Mouse (Mus musculus) megakaryocyte progenitor cell, adult 5-6 weeks (primary cell): Measurements from ENCODE around the gene Cd5l. TPM values are rescaled to one million over a fixed set of nuclear protein-coding genes. Genes with fewer than 3 reads are reported as not detected.

Source experiments
- ATAC-seq: replicated peaks from 2 replicates; pipeline ENCODE4 v1.8.0; 2016; ENCODE audit warnings: mild to moderate bottlenecking, moderate TSS enrichment, inconsistent platforms; ENCODE audit not compliant: poor library complexity
- total RNA-seq, 2 experiments: library from RNA; stranded (forward) in 1 of 2; stranded (reverse) in 1 of 2; fragments of 157-497, 149-512 nt in 1 of 2; fragments of 200-1000 nt in 1 of 2; gene quantifications; 2 replicates each; pipeline versions ENCODE4 v1.2.3 to v1.2.4; 2015 to 2017

Cd5l gene
- total RNA-seq, 2 experiments from 2014 or later = 0.20 to 0.21 TPM

DNA sequence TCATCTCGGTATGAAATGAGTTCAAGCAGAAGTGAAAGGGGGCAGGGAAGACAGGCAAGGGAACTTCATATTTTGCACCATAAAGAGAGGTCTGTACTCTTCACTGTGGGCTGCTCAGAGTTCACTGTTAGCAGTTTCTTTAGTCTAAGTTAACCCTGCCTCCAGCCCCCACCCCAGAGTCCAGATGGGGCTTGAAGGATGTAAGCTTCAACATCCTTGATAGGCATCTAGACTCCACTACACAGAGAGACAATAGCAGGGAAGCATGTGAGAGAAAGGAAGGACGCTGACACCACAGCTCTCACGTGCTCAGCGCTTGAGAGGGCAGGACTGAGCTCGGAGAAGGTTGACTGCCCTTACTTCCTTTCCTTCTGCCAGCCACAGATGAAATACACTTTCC, 43.6 kb downstream of the Cd5l start:
- peak; percentile 94 for ATAC-seq

GRCm38 (mm10) chr3:87408171-87408570, 50.5 kb downstream of the Cd5l start:
- ATAC-seq = peak; percentile 99

- ATAC-seq = no peak
Measured at GRCm38 (mm10) chr3:87409196-87409935, 51.7 kb downstream of the Cd5l start.

GRCm38 (mm10) chr3:87410605-87411004, 52.9 kb downstream of the Cd5l start:
- no peak for ATAC-seq

GRCm38 (mm10) chr3:87411150-87411549, 53.5 kb downstream of the Cd5l start:
- peak; percentile 71 for ATAC-seq

GRCm38 (mm10) chr3:87420645-87421044, 63.0 kb downstream of the Cd5l start:
- ATAC-seq = no peak

Other genes starting within 250 kb of the Cd5l start
- gene Kirrel, start 183.1 kb upstream of the Cd5l start, total RNA-seq (2015) = not detected in 2 replicates
- not detected in 2 replicates for gene Kirrel, start 183.1 kb upstream of the Cd5l start, total RNA-seq (2017)
- gene Fcrls, start 94.1 kb upstream of the Cd5l start, total RNA-seq (2015) = not detected in 2 replicates
- gene Fcrls, start 94.1 kb upstream of the Cd5l start, total RNA-seq (2017) = 0.67 TPM in 1 of 2 replicates, not detected in the other
- 0.49 and 1.2 TPM in 2 replicates for gene Fcrl1, start 18.5 kb downstream of the Cd5l start, total RNA-seq (2015)
- gene Fcrl1, start 18.5 kb downstream of the Cd5l start, total RNA-seq (2017) = 0.12 and 0.74 TPM in 2 replicates
- 0.05 TPM in 1 of 2 replicates, not detected in the other for gene Fcrl5, start 77.9 kb downstream of the Cd5l start, total RNA-seq (2015)
- gene Fcrl5, start 77.9 kb downstream of the Cd5l start, total RNA-seq (2017) = not detected in 2 replicates
- gene Etv3, start 167.5 kb downstream of the Cd5l start, total RNA-seq (2015) = 7.4 and 8.5 TPM in 2 replicates
- 9.2 and 9.5 TPM in 2 replicates for gene Etv3, start 167.5 kb downstream of the Cd5l start, total RNA-seq (2017)